Mouse (Mus musculus) gastrocnemius, postnatal 36 days (tissue): Measurements from ENCODE around the gene Mid1. TPM values are rescaled to one million over a fixed set of nuclear protein-coding genes. Genes with fewer than 3 reads are reported as not detected.

Experiments
- total RNA-seq, 2 experiments: library from RNA; stranded (reverse); gene quantifications; 2 replicates each; pipeline ENCODE4 v1.2.3; 2021

The Mid1 gene
- total RNA-seq, 2 experiments from 2014 or later = 5.5 to 7.2 TPM

Other genes with a start within 250 kb of the Mid1 start
- gene 4933400A11Rik, start 94.4 kb downstream of the Mid1 start, total RNA-seq = not detected